Mouse (Mus musculus) CD4-positive, CD25-positive, alpha-beta regulatory T cell, adult 2 months (primary cell): ENCODE measurements around the gene Jmjd4.

Experiments
- DNase-seq: peaks from one replicate; pipeline ENCODE4 v3.0.0-alpha.2; 2012; ENCODE audit warnings: low read depth, low spot score

The Jmjd4 gene

GRCm38 (mm10) chr11:59471413-59472325 lies 21.8 kb downstream of the Jmjd4 start:
- peak; percentile 21 for DNase-seq

DNA sequence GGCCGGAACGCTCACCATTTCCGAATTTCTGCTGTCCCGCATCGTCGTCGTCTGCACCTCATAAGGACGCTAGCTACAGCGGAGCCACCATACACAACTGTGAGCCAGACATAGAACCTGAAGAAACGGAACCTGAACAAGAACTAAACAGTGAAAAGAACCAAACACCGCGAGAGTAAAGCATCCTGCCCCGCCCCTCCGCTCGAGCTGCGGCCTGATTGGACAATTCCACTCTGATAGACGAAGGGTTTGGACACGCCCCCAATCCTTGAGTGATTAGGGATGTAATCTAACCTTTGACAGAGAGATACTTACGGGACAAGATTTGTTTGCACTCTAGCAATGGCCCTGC lies 22.5 kb downstream of the Jmjd4 start, which contains the start of gene Zfp867:
Gene Zfp867, minus strand, starts transcription at position 149 of the 352 bp plus-strand sequence.
- DNase-seq: peak; percentile 92

GRCm38 (mm10) chr11:59477240-59477639 lies 27.4 kb downstream of the Jmjd4 start:
- no peak for DNase-seq

DNA sequence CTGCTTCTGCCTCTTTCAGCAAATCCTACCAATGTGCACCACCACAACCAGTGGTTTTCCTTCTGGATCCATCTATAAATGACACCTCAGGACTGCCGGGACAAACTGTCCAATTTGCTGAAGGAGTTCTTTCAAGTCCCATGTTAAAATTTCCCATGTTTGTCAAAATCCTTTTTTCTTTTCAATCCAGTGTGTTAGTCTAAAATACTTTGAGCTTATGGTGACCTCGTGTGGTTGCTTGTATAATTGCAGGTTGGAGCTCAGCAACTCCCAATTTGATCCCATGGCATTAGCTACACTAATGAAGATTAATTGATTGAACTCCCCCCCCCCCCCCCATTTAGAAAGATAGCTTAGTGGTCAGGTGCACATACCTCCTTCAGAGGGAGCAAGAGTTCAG lies 33.4 kb downstream of the Jmjd4 start:
- peak; percentile 72 for DNase-seq

GRCm38 (mm10) chr11:59485641-59486040 lies 35.8 kb downstream of the Jmjd4 start:
- no peak for DNase-seq

DNA sequence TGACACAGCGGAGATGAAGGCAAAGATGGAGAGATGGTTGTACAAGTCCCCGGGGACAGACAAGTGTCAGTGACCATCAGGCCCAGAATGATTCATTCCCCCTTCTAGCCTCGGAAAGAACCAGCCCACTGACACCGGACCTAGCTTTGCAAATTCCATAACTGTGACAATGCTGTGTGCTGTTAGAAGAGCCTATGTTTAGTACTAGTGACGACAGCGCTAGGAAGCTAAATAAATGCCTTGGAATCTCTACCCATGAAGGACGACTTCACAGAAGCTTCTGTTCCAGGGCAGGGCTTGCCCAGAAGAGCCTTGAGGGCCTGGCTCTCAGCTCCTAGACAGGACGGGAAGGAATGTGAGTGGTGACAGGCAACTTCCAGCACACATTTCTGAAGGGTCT lies 36.4 kb downstream of the Jmjd4 start:
- no peak for DNase-seq

DNA sequence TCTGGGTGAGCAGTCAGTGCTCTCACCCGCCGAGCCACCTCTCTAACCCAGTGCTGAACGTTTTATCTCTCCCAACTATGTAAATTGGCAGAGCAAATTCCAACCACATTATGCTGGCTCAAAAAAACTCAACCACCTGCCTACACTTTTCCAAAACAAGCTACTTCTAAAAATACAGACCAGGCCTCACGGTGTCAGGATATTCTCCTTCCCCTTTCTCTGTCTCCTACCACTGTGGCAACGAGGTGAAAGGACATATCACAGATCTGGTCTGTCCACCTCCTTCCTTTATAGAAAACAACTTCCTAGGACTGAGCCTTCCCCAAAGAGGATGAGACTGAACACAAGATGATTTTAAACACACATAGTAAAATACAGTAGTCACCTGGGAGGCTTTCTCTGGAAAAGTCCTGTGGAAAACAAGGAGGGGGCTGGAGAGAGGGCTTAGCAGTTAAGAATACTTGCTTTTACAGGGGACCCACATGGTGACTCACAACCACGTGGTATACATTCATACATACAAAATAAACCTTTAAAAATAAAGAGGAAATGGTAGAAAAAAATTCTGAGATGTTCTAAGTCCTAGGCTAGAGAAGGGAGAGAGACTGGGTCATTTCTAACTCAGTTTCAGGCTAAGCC lies 46.9 kb downstream of the Jmjd4 start:
- DNase-seq: no peak

- peak; percentile 12 for DNase-seq
Measured at GRCm38 (mm10) chr11:59497747-59498146, 47.9 kb downstream of the Jmjd4 start.

- no peak for DNase-seq
Measured at GRCm38 (mm10) chr11:59501978-59502700, 52.3 kb downstream of the Jmjd4 start.

- peak; percentile 74 for DNase-seq
Measured at GRCm38 (mm10) chr11:59505351-59505838, 55.5 kb downstream of the Jmjd4 start.

- DNase-seq: peak; percentile 88
Measured at GRCm38 (mm10) chr11:59505839-59506712, 56.2 kb downstream of the Jmjd4 start.

GRCm38 (mm10) chr11:59506713-59507074 lies 56.8 kb downstream of the Jmjd4 start:
- DNase-seq: no peak
